Mouse (Mus musculus): ENCODE measurements at regions not wholly inside any gene's neighbourhood (a gene's known extent, or its start where the extent isn't known, plus 50 kb on each side); places are given as distances from the start of the nearest gene placed in this dataset.
"Not testable (repeated sequence)": the region's sequence is repeated elsewhere in the genome, so short reads cannot be mapped to it uniquely, and the experiment has no call there.

DNA sequence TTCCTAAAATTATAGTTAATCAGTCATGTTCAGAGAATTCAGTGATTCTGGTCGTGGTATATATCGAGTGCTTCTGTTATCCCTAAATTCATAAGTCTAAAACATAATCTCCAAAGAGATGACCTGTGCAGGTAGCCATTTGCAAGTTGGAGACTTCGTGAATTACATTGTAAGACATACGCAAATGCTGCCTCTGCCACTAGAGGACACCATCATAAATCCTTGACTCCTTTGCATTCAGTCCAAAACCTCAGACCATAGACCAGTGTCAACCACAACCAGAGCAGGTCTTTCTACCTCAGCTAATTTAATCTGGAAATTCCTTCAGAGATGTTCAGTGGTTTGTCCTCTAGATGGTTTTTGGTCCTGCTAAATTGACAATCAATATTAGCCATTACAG lies 302.8 kb upstream of the Zic4 start:
- DNase-seq = no peak

DNA sequence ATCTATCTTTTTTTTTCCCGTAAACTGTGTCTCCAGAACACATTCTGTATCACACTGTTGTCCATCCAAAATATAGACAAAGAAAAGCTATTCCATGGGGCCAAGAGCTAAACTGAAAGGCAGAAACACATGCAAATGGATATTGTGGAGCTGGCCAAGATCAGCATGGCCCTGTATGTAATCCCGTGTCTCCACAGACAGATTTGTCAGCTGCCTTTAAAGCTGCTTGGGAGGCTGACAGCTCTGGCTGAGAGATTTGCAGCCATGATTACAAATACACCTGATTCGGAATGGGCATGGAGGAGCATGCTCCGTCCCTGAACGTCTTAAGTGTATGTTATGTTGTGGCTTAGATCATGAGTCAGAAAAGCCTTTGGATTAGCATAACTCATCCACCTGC lies 292.7 kb upstream of the Zic4 start:
- DNase-seq = no peak

DNA sequence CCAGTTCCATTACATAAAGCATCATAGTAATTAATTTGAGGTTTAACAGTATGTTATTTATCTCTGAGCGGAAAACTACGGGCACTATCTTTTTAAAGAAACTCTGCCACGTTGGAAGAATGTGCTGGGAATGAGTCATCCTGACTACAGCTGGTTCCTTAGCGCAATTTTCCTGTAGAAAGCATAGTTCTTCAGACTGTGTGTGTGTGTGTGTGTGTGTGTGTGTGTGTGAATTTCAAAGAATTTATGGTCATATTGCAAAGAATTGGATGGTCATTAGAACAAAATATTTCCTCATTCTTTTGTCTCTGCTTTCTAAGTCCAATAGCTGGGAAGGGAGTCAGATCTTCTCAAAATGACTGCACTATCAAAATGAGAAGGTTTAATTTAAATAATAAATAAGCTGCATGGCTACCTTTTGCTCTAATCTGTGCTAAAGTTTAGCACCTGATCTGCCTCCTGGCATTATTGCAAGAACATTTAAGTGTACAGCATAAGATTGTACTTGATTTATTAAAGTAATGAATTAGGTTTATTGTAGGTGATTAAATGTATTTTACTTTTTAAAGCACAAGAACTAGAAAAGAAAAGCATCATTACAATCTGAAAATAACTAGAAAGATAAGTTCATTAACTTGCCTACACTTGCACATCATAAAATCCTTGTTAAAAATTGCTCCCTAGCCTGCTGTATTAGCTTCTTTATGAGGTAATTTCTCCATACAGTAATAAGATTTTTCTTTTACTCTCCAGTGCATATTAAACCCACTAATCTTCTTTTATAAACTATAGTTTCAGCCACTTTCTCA lies 288.6 kb upstream of the Zic4 start:
- no peak for DNase-seq

DNA sequence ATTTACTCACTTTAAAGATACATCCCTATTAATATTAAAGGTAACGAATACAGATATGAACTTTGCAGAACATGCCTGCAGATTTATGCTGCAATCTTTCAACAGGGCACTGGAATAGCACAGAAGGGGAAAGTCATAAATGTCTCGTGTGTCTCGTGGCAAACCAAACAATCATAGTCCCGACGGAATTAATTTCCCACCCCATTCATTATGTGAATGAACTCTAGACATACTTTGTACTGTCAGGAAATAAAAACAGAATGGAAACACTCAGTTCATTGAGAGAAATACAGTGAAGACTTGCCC lies 288.1 kb upstream of the Zic4 start:
- DNase-seq = no peak

DNA sequence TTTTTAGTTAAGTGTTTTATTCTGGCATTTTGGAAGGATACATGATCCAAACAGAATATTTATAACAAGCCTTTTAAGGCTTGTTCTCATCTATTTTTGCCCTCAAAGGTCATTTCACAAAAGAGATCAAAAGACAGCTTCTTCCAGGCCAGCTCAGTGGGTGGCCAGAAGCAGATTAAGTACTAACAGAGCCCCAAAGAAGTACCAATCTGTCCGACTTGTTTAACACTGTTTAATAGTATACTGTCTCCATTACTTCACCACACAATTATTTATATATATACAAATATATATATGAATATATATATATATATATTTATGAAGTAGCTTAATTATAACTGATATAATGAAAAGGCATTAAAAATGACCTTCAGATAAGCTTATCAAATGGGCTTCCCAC lies 284.7 kb upstream of the Zic4 start:
- DNase-seq = no peak

DNA sequence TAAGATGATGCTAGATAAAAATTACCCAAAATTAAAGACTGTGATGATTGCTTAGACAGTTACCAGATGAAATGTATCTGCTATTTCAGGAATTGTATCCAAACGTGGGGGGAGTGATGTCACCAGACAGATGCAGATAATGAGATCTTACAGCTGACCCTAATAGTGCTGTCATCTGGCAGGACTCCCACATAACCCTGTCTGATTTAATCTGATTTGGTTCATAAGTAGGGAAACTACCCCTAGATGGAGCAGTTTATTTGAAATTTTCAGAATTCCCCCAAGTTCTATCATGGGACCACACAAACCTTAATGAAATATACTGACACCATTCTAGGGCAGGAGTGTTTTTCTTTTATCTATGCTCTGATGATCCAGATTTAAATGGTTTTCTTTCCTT lies 278.4 kb upstream of the Zic4 start:
- DNase-seq = no peak

DNA sequence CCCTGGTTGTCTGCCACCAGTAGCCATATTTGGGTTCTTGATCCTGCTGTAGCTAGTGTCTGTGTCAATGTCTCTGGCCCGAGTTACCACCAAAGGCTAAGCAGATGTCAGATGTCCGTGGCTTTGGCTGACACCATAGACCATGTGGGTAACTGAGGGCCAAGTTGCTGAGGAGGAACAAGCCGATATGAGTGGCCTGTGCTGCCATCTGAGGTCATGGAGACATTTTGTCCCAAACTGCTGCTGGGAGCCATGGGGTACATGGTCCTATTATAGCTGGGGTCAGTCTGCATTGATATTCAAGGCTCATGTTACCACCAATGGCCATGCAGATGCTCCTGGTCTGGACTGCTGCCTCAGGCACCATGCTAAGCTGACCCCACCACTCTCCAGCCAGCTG lies 276.3 kb upstream of the Zic4 start:
- DNase-seq = no peak

DNA sequence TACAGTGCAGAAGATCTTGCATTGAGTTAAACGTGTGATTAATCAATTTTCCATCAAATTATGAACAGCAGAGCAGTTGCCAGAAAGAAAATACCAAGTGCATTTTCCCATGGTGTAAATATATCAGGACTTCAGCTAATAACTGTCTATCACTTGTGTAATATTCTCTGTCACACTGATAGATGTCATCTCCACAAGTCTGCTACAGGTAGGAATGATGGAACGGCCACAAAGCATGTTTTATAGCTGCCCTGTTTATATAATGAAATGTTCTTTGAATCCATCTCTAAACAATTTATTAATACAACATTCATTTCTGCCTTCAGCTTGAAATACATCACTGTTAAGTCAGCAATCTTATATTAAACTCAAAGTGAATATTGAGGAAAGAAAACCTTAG lies 272.9 kb upstream of the Zic4 start:
- no peak for DNase-seq

DNA sequence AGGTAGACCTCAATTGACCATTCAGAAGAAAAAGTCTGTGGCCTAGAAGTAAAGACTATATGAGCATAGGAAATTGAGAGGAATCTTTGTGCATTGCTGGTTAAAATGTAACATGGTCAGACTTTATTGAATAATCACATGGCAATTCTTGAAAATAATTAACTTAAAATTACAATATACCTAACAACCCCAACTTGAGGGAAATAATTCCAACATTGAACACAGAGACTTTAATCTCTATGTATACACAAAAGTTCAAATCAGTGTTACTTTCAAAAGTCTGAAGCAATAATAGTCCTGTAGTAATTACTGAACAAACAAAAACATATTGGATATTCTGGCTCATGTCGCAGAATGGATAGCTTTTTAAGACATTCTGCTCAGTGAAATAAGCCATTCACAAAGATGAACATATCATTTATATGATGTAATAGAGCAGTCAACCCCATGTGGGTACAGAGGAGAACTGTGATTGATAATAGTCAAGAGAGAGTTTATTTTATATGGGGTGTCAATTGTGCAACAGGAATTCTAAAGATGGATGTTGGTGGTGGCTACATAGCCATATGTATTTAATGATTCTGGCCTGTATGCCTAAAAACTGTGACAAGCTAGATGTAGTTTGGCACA lies 270.7 kb upstream of the Zic4 start:
- no peak for DNase-seq

DNA sequence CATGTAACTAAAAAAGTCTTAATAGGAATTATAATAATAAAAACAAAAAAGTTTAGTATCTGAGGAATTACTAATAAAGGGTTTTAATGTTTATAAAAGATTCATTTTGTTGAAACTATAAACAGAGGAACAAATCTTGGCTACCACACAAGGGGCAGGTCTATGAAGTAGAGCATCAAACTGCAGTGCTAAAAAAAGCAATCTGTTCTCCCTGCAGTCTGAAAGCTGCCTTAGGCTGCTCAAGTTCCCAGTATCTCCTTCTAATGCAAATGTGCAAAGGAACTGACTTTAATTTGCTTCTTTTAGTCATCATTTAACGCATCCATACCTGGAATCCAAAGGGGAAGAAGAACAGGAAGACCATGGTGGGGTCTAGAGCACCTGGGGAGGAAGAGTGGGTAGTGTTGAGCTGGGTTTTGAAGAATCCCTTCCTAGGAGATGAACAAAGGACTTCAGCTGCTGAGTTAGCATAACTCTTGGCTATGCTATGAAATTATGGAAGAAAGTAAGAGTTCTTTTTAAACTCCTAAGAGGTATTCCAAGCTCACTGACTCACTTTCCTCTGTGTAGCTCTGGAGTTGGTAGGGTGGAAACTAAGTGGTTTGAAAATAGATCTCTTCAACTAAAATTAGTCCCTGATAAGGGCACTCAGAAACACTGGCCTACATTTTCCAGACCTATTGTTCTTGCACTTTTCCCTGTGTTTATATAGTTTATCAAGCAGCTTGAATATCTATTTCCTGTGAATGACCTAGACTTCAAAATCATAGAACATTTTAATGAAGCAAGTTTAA lies 260.4 kb upstream of the Zic4 start:
- DNase-seq = no peak

DNA sequence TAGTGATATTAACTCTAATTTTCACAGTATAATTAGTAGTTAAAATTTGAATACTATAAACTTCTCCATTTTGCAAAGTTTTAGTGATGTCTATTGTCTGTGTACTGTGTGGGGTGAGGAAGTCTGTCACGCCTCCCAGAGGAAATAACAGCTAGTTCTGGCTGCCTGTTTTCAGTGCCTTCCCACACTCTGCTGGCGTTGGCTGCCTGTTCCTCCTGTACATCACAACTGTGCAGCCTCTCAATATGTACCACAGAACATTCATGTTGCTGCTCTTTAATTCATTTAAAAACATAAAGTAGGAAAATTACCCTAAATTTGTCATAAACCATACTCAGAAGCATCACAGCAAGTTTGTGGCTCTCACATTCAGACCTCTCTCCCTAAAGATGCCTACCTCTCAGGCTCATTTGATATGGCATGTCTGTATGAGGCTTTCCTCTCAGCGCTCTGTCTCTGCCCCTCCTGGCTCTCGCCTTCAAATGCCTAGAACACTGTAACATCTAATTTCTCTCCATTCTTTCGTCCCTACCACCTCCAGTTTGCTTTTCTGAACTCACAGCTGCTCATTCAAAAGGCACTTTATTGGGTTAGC lies 239.7 kb upstream of the Zic4 start:
- DNase-seq = no peak

DNA sequence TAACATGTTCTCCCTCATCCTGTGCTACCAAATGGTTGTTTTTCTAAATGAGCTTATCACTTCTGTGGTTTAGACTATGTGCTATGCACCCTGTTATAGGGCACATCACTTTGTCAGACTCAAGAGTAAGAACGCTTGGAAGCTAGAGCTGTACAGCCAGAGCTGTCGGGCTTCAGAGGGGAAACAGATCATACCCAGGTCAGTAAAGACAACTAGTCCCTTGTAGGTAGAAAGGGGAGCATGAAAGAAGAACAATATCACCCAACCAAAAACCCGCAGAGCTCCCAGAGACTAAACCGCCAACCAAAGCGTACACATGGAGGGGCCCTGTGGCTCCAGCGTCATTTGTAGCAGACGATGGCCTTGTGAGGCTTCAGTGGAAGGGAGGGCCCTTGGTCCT lies 239.0 kb upstream of the Zic4 start:
- DNase-seq = no peak

DNA sequence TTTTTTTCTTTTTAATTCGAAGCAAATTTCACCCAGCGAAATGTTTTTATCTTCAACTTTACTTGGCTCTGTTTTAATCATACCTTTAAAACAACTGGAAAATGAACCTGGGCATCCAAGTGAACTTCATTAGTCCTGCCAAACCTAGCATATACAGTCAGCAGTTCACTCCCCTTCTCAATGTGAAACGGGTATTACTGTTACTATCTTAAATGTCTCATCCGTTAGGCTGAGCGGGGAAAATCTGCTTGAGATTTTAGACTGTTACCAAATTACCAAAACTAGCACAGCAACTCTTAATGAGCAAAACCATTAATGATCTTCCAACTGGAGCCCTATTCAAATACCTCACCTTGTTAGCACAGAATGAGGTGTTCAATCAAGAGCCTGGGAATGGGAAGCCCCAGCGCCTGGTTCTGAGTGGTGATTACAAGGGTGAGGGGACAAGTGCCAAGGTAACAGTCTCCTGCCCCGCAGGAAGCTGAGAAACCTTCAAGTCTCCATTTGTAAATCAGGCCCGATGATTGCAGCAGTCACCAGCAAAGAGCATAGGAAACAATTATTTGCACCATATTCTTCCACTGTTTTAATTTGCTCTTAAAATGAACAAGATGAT lies 235.5 kb upstream of the Zic4 start:
- no peak for DNase-seq

DNA sequence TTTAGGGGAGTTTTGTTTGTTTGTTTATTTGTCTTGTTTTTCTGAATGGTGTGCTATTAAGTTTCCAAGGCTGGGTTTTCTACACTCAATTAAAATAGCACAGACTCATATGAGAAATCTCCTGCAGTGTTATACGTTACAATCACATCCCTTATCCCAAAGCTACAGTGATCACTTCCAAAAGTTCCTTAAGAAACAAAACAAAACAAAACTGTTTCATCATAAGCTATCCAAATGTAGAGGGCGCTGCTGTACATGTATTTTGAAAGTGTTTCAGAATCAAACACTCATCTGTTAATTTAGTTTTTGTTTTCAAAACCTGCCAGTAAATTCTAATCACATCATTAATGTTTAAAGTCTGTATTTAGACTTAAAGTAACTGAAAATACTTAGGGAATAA lies 233.7 kb upstream of the Zic4 start:
- not testable (repeated sequence) for DNase-seq

DNA sequence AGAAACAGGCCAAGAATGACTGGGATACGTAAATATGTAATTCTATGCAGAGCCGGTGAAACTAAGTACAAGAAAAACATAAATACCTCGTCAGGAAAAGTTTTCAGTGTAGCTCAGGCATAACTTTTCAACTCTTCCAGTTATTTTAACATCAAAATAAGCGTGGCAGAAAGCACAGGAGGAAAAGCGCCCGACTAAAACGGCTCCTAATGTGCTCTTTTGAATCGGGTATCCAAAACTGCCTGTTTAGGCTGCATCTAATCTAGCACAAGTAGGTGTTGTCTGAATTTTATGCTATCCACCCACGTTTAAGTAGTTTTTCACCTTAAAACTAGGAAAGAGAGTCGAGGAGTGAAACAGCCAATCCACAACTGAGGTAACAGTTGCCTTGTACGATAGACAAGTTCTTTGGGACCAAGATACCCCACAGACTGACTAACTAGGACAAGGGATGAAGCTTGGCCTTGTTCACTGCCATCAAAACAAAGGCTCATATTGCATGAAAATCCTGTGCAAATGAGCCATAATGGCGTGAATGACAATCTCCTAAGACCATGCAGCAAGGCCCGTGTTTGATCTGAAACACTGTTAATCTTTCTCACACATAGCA lies 232.0 kb upstream of the Zic4 start:
- DNase-seq = no peak

DNA sequence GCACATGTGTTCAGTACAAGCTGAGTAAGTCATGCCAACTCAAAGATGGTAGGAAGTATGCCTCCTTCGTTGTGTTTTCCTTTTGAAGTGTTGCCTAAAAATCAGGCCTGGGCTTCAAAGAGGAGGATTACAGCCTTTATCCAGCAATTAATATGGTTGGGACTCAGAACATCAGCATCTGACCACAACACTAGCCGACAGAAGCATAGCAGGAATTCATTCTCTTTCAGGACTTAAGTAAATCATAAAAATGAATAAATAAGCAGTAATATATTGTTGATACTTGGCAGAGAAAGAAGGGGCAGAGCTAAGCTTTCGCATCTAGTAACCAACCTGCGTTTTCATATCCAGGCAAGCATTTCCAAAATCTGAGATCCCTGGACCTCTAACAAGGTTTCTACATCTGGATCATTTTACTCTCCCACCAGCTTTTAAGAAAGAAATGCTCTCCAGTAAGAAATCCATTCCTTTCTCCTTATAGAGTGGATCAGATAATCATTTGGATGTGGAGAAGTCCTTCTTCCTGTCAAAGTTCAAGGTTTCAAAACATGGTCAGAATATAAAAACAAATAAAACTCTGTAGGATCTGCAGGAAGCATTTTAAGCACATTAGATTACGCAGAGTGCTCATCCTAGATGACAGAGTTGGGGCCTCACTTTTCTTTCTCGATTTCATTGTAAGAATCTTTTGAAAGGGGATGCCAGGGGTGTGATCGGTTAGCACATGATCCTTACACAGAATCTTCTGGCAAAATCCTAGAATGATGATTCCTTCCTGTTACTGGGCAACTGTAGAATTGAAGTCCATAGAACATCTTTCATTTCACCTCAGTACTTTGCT lies 230.6 kb upstream of the Zic4 start:
- no peak for DNase-seq

DNA sequence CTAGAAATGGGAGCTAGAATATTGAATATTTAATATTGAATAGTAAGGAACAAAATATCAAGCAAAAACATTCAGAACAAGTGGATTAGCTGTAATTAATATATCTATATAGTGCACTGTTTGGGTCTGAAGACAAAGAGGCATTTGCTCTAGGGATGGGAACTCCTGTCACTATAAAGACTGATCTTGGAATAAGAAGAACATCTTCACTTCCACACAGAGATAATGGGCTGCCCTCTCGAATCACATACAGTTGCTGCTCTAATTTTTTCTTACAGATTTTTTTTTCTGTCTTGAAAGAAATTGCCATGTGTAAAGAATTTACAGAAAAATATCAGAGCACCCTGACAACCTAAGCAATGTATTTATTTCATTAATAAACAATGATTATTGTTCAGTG lies 229.7 kb upstream of the Zic4 start:
- DNase-seq = no peak

DNA sequence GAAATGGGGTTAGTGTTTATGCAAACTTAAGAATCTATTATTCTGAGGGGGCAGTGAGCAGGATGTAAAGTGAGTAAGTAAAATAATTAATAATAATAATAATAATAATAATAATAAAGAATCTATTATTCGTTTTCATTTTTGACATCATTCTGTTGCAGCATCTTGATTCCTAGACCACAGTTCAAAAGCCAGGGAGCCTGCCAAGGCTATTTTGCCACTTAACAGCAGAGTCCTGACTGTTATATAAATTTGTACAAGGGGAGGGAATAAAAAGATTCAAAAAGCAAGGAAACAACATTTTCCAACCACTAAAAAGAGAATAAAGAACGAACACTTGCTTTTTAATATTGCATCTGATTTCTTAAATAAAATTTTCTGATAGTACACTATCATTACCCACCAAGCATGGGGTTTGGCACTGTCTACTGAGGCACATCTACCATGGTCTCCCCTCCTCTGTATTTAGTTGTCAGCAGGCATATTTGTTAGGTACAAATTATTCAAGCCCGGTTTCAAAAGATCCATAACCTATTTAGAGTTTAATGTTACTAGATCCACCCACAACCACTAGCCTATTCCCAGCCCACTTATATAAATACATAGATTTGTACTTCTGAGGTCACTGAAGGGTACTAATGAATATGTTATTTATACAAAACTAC lies 228.8 kb upstream of the Zic4 start:
- DNase-seq = no peak

DNA sequence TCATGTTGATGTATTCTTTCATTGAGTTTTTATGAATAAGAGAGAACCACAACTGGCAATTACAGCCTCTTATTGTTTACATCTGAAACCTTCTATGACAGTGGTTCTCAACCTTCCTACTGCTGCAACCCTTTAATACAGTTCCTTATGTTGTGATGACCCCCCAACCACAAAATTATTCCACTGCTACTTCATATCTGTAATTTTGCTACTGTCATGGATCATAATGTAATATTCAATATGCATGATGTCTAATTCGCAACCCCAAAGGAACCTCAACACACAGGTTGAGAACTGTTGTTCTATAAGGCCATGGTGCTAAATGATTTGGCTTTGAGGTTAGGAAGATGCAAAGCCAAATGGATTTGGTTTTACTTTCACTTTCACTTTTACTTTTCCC lies 227.9 kb upstream of the Zic4 start:
- no peak for DNase-seq

DNA sequence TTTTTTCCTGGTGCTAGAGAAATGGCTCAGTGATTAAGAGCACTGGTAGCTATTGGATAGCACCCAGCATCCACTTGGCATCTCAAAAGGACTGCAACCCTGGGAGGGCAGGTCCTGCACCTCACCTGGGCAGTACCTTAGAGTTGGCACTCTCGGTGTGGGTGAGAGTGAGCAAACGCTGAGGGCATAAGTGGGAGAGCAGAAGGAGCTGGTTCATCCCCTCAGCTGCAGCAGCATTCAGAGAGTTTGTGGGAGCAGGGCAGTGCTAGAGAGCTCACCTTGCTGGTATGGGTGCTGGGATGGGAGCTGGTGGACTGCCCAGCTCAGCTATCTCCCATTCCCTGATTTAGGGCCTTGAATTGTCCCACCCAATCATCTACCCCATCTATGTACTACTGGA lies 227.1 kb upstream of the Zic4 start:
- no peak for DNase-seq

DNA sequence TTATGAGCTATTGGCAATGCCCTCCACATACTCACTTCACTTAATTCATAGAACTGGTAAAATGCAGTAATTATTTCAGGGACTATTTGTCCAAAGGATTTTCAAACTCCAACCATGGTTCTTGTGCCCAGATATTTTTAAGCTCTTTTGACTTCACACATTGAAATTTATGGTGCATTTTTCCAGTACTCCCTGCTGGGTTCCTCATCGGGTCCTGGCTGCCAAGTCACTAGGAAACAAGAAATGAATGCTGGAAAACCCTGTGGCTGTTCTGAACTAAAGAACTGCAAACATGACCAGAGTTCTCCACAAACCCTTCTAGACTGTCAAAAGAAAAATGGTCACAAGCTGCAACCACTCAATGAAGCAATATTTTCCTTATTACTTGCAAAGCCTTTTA lies 221.6 kb upstream of the Zic4 start:
- DNase-seq = no peak
